12 mouse cellular contexts compared by ENCODE assay signal in genomic region chr11:78205361-78206206, GRCm38 (mm10). TPM values are rescaled to one million over a fixed set of nuclear protein-coding genes. Genes with fewer than 3 reads are reported as not detected.
DNase-seq lines count a peak whose midpoint lies in the region; ATAC-seq and TF ChIP-seq lines count a peak whose summit lies in the region.
"Had no signal": no experiment of that assay in that cellular context is flagged by ENCODE, and none has a peak within 500 bp of the region (broad histone marks: within the 10 kb centered on the region; RNA-seq: fewer than 3 reads in every experiment).

No protein-coding gene starts in this region.

- peaks cover 56% of the 10 kb centered on the region for H3K36me3 ChIP-seq in hindbrain, embryonic 15.5 days
- H3K36me3 ChIP-seq in midbrain, postnatal 0 days (ENCODE audit: insufficient read depth, low read length), result peaks cover 51% of the 10 kb centered on the region

- peaks cover 2% of the 10 kb centered on the region; the same call in 1 of the 2 replicates for H3K4me1 ChIP-seq in cortical plate, adult 2 months (ENCODE audit: control insufficient read depth, insufficient read depth, low read length)
- no peaks in the 10 kb centered on the region for H3K4me1 ChIP-seq in hindbrain, embryonic 15.5 days (replicated peaks)
- no peaks in the 10 kb centered on the region for H3K4me1 ChIP-seq in midbrain, postnatal 0 days (ENCODE audit: insufficient read depth, low read length)

- WGBS in hindbrain, embryonic 15.5 days, result 47% methylated on average over 13 of the region's 13 CpGs
- 72% methylated on average over 13 of the region's 13 CpGs for WGBS in midbrain, postnatal 0 days

- TF ChIP-seq CTCF in cortical plate, adult 2 months (IDR thresholded peaks at IDR 0.05; ENCODE audit: extremely low read depth, insufficient read depth, low read length), result no peak
- TF ChIP-seq CTCF in midbrain, postnatal 0 days (IDR thresholded peaks at IDR 0.05), result no peak

- DNase-seq in embryo, embryonic 11 days, result peak; percentile 26
- DNase-seq in midbrain, postnatal 0 days (ENCODE audit: low spot score), result no peak
- no peak for DNase-seq in ovary, postnatal 14 days (ENCODE audit: low spot score)
- DNase-seq: cerebellum, postnatal 25 days; heart, adult 18-20 months; heart, postnatal 36 days; left cerebral cortex, postnatal 4 days; lung, adult 18-20 months had no signal

- peak overlapping the region; percentile 45; the same call in 1 of the 2 replicates for H3K27ac ChIP-seq in cortical plate, adult 2 months (ENCODE audit: insufficient read depth, low read length)
- peak overlapping the region; percentile 65 for H3K27ac ChIP-seq in hindbrain, embryonic 15.5 days (replicated peaks)
- peak overlapping the region; percentile 27; the same call in 1 of the 2 replicates for H3K27ac ChIP-seq in midbrain, postnatal 0 days (ENCODE audit: low read depth, low read length)

- no peak overlapping the region for H3K4me3 ChIP-seq in cortical plate, adult 2 months (ENCODE audit: insufficient read depth, low read length)
- no peak overlapping the region for H3K4me3 ChIP-seq in hindbrain, embryonic 15.5 days
- no peak overlapping the region for H3K4me3 ChIP-seq in midbrain, postnatal 0 days (ENCODE audit: low read depth, low read length)

- H3K9ac ChIP-seq in hindbrain, embryonic 15.5 days, result no peak overlapping the region
- no peak overlapping the region for H3K9ac ChIP-seq in midbrain, postnatal 0 days (replicated peaks; ENCODE audit: low read length, poor library complexity, severe bottlenecking)

- no peaks in the 10 kb centered on the region for H3K27me3 ChIP-seq in hindbrain, embryonic 15.5 days
- no peaks in the 10 kb centered on the region for H3K27me3 ChIP-seq in midbrain, postnatal 0 days (ENCODE audit: insufficient read depth, low read length)

- no peaks in the 10 kb centered on the region for H3K9me3 ChIP-seq in hindbrain, embryonic 15.5 days
- H3K9me3 ChIP-seq in midbrain, postnatal 0 days (ENCODE audit: low read length), result no peaks in the 10 kb centered on the region

- H3K4me2 ChIP-seq in hindbrain, embryonic 15.5 days, result no peak overlapping the region
- no peak overlapping the region for H3K4me2 ChIP-seq in midbrain, postnatal 0 days (ENCODE audit: low read depth, low read length, poor library complexity, severe bottlenecking)

- TF ChIP-seq POLR2A in cortical plate, adult 2 months (IDR thresholded peaks at IDR 0.05; ENCODE audit: extremely low read depth, insufficient read depth, low read length), result no peak

- ATAC-seq in hindbrain, embryonic 15.5 days (ENCODE audit: low FRiP score, low read depth), result no peak
- no peak for ATAC-seq in midbrain, postnatal 0 days (ENCODE audit: low FRiP score)
- ATAC-seq in cerebellum, adult (ENCODE audit: insufficient number of reproducible peaks, low FRiP score, low TSS enrichment), result no peak
- ATAC-seq in granulocyte monocyte progenitor cell, adult 5-6 weeks (replicated peaks; ENCODE audit: poor library complexity, severe bottlenecking), result no peak

RNA-seq across cellular contexts. Expression of gene Proca1, which starts 12.4 kb away (rescaled TPM):
- polyA plus RNA-seq in cortical plate, adult 2 months (2012; rRNA removed), result 6.2 TPM in 2 replicates
- 3.1 and 3.2 TPM in 2 replicates for polyA plus RNA-seq in hindbrain, embryonic 15.5 days (2015; fragmentation: Nextera tagmentation; extraction: Ambion mirVana)
- total RNA-seq in midbrain, postnatal 0 days (2014; rRNA removed), result 1.0 TPM in 2 replicates
- polyA plus RNA-seq in midbrain, postnatal 0 days (2015; fragmentation: Nextera tagmentation; extraction: Ambion mirVana), result 3.3 and 4.8 TPM in 2 replicates
- not detected in 2 replicates for total RNA-seq in granulocyte monocyte progenitor cell, adult 5-6 weeks (2014; fragmentation: Nextera tagmentation)
- total RNA-seq in granulocyte monocyte progenitor cell, adult 5-6 weeks (2017), result not detected in 2 replicates

RNA-seq across cellular contexts. Expression of gene Rab34, which starts 17.4 kb away (rescaled TPM):
- 46.6 and 56.0 TPM in 2 replicates for polyA plus RNA-seq in cortical plate, adult 2 months (2012; rRNA removed)
- 58.0 and 65.7 TPM in 2 replicates for polyA plus RNA-seq in hindbrain, embryonic 15.5 days (2015; fragmentation: Nextera tagmentation; extraction: Ambion mirVana)
- total RNA-seq in midbrain, postnatal 0 days (2014; rRNA removed), result 71.3 and 78.4 TPM in 2 replicates
- polyA plus RNA-seq in midbrain, postnatal 0 days (2015; fragmentation: Nextera tagmentation; extraction: Ambion mirVana), result 65.0 and 65.5 TPM in 2 replicates
- 6.1 and 7.2 TPM in 2 replicates for total RNA-seq in granulocyte monocyte progenitor cell, adult 5-6 weeks (2014; fragmentation: Nextera tagmentation)
- total RNA-seq in granulocyte monocyte progenitor cell, adult 5-6 weeks (2017), result 1.5 and 3.6 TPM in 2 replicates

RNA-seq across cellular contexts. Expression of gene Rpl23a, which starts 22.2 kb away (rescaled TPM):
- 1,200 and 1,274 TPM in 2 replicates for polyA plus RNA-seq in cortical plate, adult 2 months (2012; rRNA removed)
- polyA plus RNA-seq in hindbrain, embryonic 15.5 days (2015; fragmentation: Nextera tagmentation; extraction: Ambion mirVana), result 743 and 824 TPM in 2 replicates
- 753 and 863 TPM in 2 replicates for total RNA-seq in midbrain, postnatal 0 days (2014; rRNA removed)
- polyA plus RNA-seq in midbrain, postnatal 0 days (2015; fragmentation: Nextera tagmentation; extraction: Ambion mirVana), result 853 and 860 TPM in 2 replicates
- total RNA-seq in granulocyte monocyte progenitor cell, adult 5-6 weeks (2014; fragmentation: Nextera tagmentation), result 5,451 and 5,560 TPM in 2 replicates
- total RNA-seq in granulocyte monocyte progenitor cell, adult 5-6 weeks (2017), result 3,079 and 3,080 TPM in 2 replicates

RNA-seq across cellular contexts. Expression of gene Tlcd1, which starts 29.1 kb away (rescaled TPM):
- 83.0 and 84.4 TPM in 2 replicates for polyA plus RNA-seq in cortical plate, adult 2 months (2012; rRNA removed)
- polyA plus RNA-seq in hindbrain, embryonic 15.5 days (2015; fragmentation: Nextera tagmentation; extraction: Ambion mirVana), result 12.8 and 13.2 TPM in 2 replicates
- 12.6 and 24.0 TPM in 2 replicates for total RNA-seq in midbrain, postnatal 0 days (2014; rRNA removed)
- 18.1 and 25.4 TPM in 2 replicates for polyA plus RNA-seq in midbrain, postnatal 0 days (2015; fragmentation: Nextera tagmentation; extraction: Ambion mirVana)
- total RNA-seq in granulocyte monocyte progenitor cell, adult 5-6 weeks (2014; fragmentation: Nextera tagmentation), result 1.1 and 3.5 TPM in 2 replicates
- total RNA-seq in granulocyte monocyte progenitor cell, adult 5-6 weeks (2017), result 2.9 and 4.1 TPM in 2 replicates

RNA-seq across cellular contexts. Expression of gene Nek8, which starts 29.1 kb away (rescaled TPM):
- 5.4 and 6.2 TPM in 2 replicates for polyA plus RNA-seq in cortical plate, adult 2 months (2012; rRNA removed)
- 7.5 and 8.5 TPM in 2 replicates for polyA plus RNA-seq in hindbrain, embryonic 15.5 days (2015; fragmentation: Nextera tagmentation; extraction: Ambion mirVana)
- 7.1 and 7.6 TPM in 2 replicates for total RNA-seq in midbrain, postnatal 0 days (2014; rRNA removed)
- polyA plus RNA-seq in midbrain, postnatal 0 days (2015; fragmentation: Nextera tagmentation; extraction: Ambion mirVana), result 4.5 and 5.7 TPM in 2 replicates
- 3.5 and 14.4 TPM in 2 replicates for total RNA-seq in granulocyte monocyte progenitor cell, adult 5-6 weeks (2014; fragmentation: Nextera tagmentation)
- total RNA-seq in granulocyte monocyte progenitor cell, adult 5-6 weeks (2017), result 5.8 and 6.1 TPM in 2 replicates
